Mouse (Mus musculus): ENCODE results near the gene Wdr45. TPM values are rescaled to one million over a fixed set of nuclear protein-coding genes. Genes with fewer than 3 reads are reported as not detected.

Gene Wdr45
- polyA plus RNA-seq, 1 experiment from 2014 or later, result 36.7 TPM

DNA sequence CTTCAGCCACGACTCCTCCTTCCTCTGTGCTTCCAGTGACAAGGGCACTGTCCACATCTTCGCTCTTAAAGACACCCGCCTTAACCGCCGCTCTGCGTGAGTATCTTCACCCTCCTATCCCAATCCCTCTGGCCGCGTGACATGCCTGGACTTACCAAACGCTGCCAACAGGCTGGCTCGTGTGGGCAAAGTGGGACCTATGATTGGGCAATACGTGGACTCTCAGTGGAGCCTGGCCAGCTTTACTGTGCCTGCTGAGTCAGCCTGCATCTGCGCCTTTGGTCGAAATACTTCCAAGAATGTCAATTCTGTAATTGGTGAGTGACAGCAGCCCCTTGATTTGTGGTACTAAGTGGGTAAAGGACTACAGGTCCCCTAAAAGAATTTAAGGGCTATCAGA lies 13.0 kb downstream of the Wdr45 start:
- WGBS, result 89% methylated on average over 13 of the region's 13 CpGs

DNA sequence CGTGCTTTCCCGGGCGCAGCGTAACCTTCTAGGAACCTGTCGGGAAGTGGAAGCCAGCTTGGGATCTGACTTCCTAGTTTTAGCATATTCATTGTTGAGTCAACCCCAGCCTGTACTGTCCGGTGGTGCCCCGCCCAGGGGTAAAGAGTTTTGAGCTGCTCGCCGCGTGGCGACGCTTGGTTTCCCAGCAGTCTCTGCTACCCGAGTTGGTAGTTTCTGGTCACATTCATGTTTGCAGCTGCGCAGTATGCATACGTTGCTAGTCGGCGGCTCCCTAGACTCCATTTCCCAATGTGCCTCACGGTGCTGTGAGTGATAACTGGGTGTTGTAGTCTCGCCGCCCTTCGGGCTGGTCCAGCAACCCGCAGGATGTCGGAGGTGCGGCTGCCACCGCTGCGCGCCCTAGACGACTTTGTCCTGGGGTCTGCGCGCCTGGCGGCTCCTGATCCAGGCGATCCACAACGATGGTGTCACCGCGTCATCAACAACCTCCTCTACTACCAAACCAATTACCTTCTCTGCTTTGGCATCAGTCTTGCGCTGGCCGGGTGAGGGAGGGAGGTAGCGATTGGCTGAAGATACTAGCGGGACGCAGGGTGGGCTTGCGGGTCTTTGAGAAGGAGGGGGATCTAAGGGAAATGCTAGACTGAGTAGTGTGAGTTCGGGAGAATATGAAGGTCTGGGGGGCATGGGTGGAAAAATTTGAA lies 14.2 kb downstream of the Wdr45 start, which contains the start of gene Praf2:
Gene Praf2 (plus strand): TSS at position 225 of the 707 bp plus-strand sequence.
- ATAC-seq (ENCODE audit: insufficient read depth, low FRiP score), result peak; percentile 92
- WGBS, result 15% methylated on average over 42 of the region's 42 CpGs
- Histone ChIP-seq H3K4me3 (replicated peaks; ENCODE audit: low read length) (peak within 1 kb of the TSS; percentile 56), H3K27me3 (ENCODE audit: control insufficient read depth, insufficient read depth, low read length) (no peaks in the 10 kb centered on the region), H3K9ac (ENCODE audit: low read length) (peak within 1 kb of the TSS; percentile 69), H3K27ac (ENCODE audit: low read length) (peak within 1 kb of the TSS; percentile 80), H3K4me2 (ENCODE audit: low read depth, low read length) (peak within 1 kb of the TSS; percentile 53), H3K36me3 (ENCODE audit: control insufficient read depth, insufficient read depth, low read length) (no peaks in the 10 kb centered on the region; the same call in none of the 2 replicates), H3K9me3 (replicated peaks; ENCODE audit: control insufficient read depth, low read length) (no peaks in the 10 kb centered on the region), H3K4me1 (ENCODE audit: control insufficient read depth, insufficient read depth, low read length) (no peaks in the 10 kb centered on the region)

More for the DNA sequence above, 13.0 kb downstream of the Wdr45 start:
- Histone ChIP-seq H3K27ac (ENCODE audit: low read length) (no peak overlapping the region), H3K4me3 (replicated peaks; ENCODE audit: low read length) (no peak overlapping the region), H3K36me3 (ENCODE audit: control insufficient read depth, insufficient read depth, low read length) (no peaks in the 10 kb centered on the region; the same call in none of the 2 replicates), H3K9ac (ENCODE audit: low read length) (no peak overlapping the region), H3K9me3 (replicated peaks; ENCODE audit: control insufficient read depth, low read length) (no peaks in the 10 kb centered on the region), H3K4me2 (ENCODE audit: low read depth, low read length) (no peak overlapping the region), H3K4me1 (ENCODE audit: control insufficient read depth, insufficient read depth, low read length) (peaks cover 4% of the 10 kb centered on the region; the same call in 1 of the 2 replicates), H3K27me3 (ENCODE audit: control insufficient read depth, insufficient read depth, low read length) (no peaks in the 10 kb centered on the region)
- ATAC-seq (ENCODE audit: insufficient read depth, low FRiP score), result no peak

DNA sequence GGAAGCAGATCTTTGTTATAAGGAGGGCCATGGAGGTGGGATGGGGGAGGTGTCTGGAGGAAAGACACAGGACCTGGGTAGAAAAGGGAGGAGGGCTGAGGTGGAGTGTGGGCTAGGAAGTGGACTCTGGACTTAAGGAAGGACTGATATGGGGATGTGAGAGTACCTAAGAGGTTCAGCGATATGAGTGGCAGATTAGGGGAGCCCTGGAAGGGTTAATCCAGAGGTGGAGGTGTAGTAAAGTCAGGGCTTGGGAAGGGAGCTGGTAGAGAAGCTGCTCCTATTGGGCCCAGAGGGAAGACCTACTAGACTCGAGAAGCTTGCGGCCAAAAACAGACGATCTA lies 14.8 kb downstream of the Wdr45 start:
- H3K36me3 ChIP-seq (ENCODE audit: control insufficient read depth, insufficient read depth, low read length), result no peaks in the 10 kb centered on the region; the same call in none of the 2 replicates
- no peak overlapping the region for H3K27ac ChIP-seq (ENCODE audit: low read length)
- peak overlapping the region; percentile 69 for H3K9ac ChIP-seq (ENCODE audit: low read length)
- H3K4me2 ChIP-seq (ENCODE audit: low read depth, low read length), result peak overlapping the region; percentile 53
- no peaks in the 10 kb centered on the region for H3K27me3 ChIP-seq (ENCODE audit: control insufficient read depth, insufficient read depth, low read length)
- peak overlapping the region; percentile 56 for H3K4me3 ChIP-seq (replicated peaks; ENCODE audit: low read length)
- no peaks in the 10 kb centered on the region for H3K4me1 ChIP-seq (ENCODE audit: control insufficient read depth, insufficient read depth, low read length)
- no peaks in the 10 kb centered on the region for H3K9me3 ChIP-seq (replicated peaks; ENCODE audit: control insufficient read depth, low read length)
- 30% methylated on average over 4 of the region's 4 CpGs for WGBS
- peak; percentile 7; the same call in 1 of the 2 replicates for ATAC-seq (ENCODE audit: insufficient read depth, low FRiP score)

DNA sequence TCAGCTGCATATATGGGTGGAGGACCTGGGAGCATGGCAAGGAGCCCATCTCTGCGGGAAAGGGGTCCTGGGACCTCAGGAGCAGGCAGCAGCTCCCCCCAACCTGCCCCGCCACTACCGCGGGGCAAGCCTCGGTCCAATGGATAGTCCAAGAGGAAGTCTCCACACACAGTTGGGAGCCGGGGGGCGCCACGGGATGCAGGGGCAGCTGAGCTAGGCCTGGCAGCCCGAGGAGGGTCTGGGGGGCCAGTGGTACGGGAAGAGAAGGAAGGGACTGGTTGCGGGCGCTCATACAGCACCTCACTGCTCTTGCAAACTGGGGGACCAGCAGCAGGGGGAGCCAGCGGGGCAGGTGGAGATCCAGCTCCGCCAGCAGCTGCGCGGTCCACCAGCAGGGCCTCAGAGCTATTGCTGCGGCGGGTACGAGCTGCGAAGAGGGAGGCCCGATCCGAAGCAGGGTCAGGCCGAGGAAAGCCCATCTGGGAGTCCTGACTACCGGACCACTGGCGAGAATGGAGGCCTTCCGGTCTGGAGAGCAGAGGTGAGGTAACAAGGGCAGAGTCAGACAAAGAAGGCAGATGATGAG lies 19.5 kb downstream of the Wdr45 start:
- ATAC-seq (ENCODE audit: insufficient read depth, low FRiP score), result no peak
- H3K27me3 ChIP-seq (ENCODE audit: control insufficient read depth, insufficient read depth, low read length), result no peaks in the 10 kb centered on the region
- no peaks in the 10 kb centered on the region; the same call in 1 of the 2 replicates for H3K36me3 ChIP-seq (ENCODE audit: control insufficient read depth, insufficient read depth, low read length)
- H3K4me1 ChIP-seq (ENCODE audit: control insufficient read depth, insufficient read depth, low read length), result no peaks in the 10 kb centered on the region
- no peak overlapping the region for H3K4me2 ChIP-seq (ENCODE audit: low read depth, low read length)
- no peak overlapping the region for H3K4me3 ChIP-seq (replicated peaks; ENCODE audit: low read length)
- WGBS, result 39% methylated on average over 24 of the region's 26 CpGs
- H3K9ac ChIP-seq (ENCODE audit: low read length), result no peak overlapping the region
- no peaks in the 10 kb centered on the region for H3K9me3 ChIP-seq (replicated peaks; ENCODE audit: control insufficient read depth, low read length)
- H3K27ac ChIP-seq (ENCODE audit: low read length), result no peak overlapping the region

DNA sequence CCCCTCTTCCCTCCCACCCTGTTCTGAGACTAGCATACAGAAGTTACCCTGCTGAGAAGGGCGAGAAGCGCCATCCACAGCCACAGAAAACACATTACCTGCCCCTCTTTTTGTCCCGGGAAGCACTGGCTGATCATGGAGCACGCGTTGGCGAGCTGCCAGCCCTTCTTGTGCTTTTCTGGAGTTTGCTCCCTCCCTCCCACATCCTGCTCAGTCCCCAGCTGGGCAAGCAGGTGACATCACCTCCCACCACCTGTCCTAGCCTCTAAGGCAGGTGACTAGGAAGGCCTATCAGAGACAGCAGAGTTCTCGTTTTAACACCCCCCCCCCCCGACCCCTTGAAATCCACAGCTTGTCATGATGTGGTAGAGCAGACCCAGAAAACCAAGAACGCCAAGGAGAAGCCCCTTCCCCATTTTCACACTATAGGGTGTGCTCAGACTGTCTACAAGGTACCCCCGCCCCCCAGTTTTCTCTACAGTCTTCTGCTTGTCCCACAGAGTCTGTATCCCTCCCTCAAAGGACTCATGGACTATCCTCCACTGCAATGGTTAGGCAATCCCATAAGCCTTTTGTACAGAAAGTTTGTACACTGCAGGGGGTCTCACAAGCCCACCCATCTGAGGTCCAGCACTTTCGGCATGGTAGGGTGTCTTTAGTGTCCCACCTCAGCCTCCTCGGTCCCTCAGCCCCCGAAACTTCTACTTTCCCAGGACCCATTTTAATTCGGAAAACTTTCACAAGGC lies 25.4 kb downstream of the Wdr45 start:
- WGBS, result 51% methylated on average over 14 of the region's 14 CpGs
- peak overlapping the region; percentile 87 for H3K27ac ChIP-seq (ENCODE audit: low read length)
- H3K9me3 ChIP-seq (replicated peaks; ENCODE audit: control insufficient read depth, low read length), result no peaks in the 10 kb centered on the region
- H3K9ac ChIP-seq (ENCODE audit: low read length), result peak overlapping the region; percentile 14; the same call in 1 of the 2 replicates
- peak overlapping the region; percentile 29 for H3K4me2 ChIP-seq (ENCODE audit: low read depth, low read length)
- H3K4me3 ChIP-seq (replicated peaks; ENCODE audit: low read length), result peak overlapping the region; percentile 28
- H3K27me3 ChIP-seq (ENCODE audit: control insufficient read depth, insufficient read depth, low read length), result no peaks in the 10 kb centered on the region
- ATAC-seq (ENCODE audit: insufficient read depth, low FRiP score), result peak; percentile 80
- no peaks in the 10 kb centered on the region for H3K4me1 ChIP-seq (ENCODE audit: control insufficient read depth, insufficient read depth, low read length)
- no peaks in the 10 kb centered on the region; the same call in 1 of the 2 replicates for H3K36me3 ChIP-seq (ENCODE audit: control insufficient read depth, insufficient read depth, low read length)

DNA sequence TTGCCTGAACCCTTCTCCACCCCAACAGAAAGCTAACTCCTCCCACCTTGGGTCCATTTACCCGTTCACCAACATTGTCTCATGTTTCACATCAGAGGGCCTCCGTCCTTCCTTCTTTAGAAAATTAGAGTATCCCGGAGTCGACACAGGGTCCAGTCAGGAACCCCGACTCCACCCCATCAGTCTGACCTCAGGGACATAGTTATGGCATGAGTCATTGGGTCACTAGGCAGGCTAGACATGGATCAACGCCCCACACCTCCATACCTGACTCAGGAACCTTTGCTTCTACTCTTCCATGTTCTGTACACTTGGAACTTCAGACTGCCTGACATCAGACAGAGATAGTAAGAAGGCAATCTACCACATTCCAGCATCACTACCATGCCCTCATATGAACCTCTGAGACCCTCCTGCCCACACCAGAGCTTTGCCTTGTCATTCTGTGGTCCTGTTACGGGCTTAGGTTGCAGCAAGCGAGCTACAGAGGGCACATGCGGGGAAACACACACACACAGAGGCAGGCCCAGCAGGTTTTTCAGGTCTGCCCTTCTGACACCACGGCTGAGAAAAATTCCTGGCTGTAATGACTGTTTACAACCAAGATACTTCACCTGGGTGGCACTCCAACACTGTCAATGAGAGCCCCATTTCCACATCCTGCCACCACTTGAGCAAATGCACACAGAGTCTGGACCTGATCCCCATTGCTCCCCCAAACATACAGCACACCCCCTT lies 26.1 kb downstream of the Wdr45 start:
- no peaks in the 10 kb centered on the region; the same call in 1 of the 2 replicates for H3K36me3 ChIP-seq (ENCODE audit: control insufficient read depth, insufficient read depth, low read length)
- no peaks in the 10 kb centered on the region for H3K9me3 ChIP-seq (replicated peaks; ENCODE audit: control insufficient read depth, low read length)
- peak overlapping the region; percentile 87 for H3K27ac ChIP-seq (ENCODE audit: low read length)
- H3K9ac ChIP-seq (ENCODE audit: low read length), result peak overlapping the region; percentile 7; the same call in 1 of the 2 replicates
- WGBS, result 43% methylated on average over 10 of the region's 10 CpGs
- H3K4me1 ChIP-seq (ENCODE audit: control insufficient read depth, insufficient read depth, low read length), result no peaks in the 10 kb centered on the region
- no peaks in the 10 kb centered on the region for H3K27me3 ChIP-seq (ENCODE audit: control insufficient read depth, insufficient read depth, low read length)
- peak overlapping the region; percentile 33 for H3K4me3 ChIP-seq (replicated peaks; ENCODE audit: low read length)
- peak overlapping the region; percentile 29 for H3K4me2 ChIP-seq (ENCODE audit: low read depth, low read length)
- ATAC-seq (ENCODE audit: insufficient read depth, low FRiP score), result peak; percentile 78

DNA sequence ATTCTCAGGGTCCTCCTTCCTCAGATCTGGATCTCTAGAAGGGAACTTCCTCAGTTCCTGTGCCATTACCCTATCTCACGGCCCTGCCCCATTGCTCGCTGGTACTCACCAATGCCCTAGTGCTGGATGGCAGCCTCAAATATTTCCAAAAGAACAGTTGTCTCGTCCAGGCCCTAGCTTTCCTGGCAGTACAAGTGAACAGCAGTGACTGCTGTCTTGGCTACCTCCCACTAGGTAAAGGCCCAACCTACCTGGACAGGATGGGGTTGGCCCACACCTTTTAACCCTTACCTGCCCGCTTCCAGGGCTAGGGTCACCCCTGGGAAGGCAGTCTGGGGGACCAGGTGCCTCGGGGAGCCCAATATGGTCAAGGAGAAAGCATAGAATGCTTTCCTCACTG lies 27.0 kb downstream of the Wdr45 start:
- H3K4me2 ChIP-seq (ENCODE audit: low read depth, low read length), result peak overlapping the region; percentile 27
- WGBS, result 57% methylated on average over 5 of the region's 5 CpGs

DNA sequence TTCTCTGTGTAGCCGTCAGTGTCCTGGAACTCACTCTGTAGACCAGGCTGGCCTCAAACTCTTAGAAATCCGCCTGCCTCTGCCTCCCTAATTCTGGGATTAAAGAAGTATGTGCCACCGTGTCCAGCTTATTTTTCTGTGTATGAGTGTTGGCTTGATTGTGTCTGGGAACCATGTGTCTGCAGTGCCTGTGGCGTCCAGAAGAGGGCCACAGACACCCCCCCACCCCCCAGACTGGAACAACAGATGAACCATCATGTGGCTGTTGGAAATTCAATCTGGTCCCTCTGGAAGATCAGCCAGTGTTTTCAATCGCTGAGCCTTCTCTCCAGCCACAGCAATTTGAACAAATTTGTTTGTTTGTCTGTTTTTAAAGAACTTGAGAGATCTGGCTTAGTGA lies 29.3 kb downstream of the Wdr45 start:
- Histone ChIP-seq H3K4me1 (ENCODE audit: control insufficient read depth, insufficient read depth, low read length) (no peaks in the 10 kb centered on the region), H3K4me2 (ENCODE audit: low read depth, low read length) (no peak overlapping the region), H3K27me3 (ENCODE audit: control insufficient read depth, insufficient read depth, low read length) (no peaks in the 10 kb centered on the region), H3K9ac (ENCODE audit: low read length) (no peak overlapping the region), H3K27ac (ENCODE audit: low read length) (no peak overlapping the region), H3K9me3 (replicated peaks; ENCODE audit: control insufficient read depth, low read length) (no peaks in the 10 kb centered on the region), H3K4me3 (replicated peaks; ENCODE audit: low read length) (no peak overlapping the region), H3K36me3 (ENCODE audit: control insufficient read depth, insufficient read depth, low read length) (no peaks in the 10 kb centered on the region)
- no peak for ATAC-seq (ENCODE audit: insufficient read depth, low FRiP score)
- 47% methylated on average over 5 of the region's 5 CpGs for WGBS

More for the DNA sequence above, 27.0 kb downstream of the Wdr45 start:
- no peaks in the 10 kb centered on the region for H3K27me3 ChIP-seq (ENCODE audit: control insufficient read depth, insufficient read depth, low read length)
- no peaks in the 10 kb centered on the region for H3K36me3 ChIP-seq (ENCODE audit: control insufficient read depth, insufficient read depth, low read length)
- H3K9ac ChIP-seq (ENCODE audit: low read length), result peak overlapping the region; percentile 7; the same call in 1 of the 2 replicates
- no peaks in the 10 kb centered on the region for H3K9me3 ChIP-seq (replicated peaks; ENCODE audit: control insufficient read depth, low read length)
- peak overlapping the region; percentile 33 for H3K4me3 ChIP-seq (replicated peaks; ENCODE audit: low read length)
- no peaks in the 10 kb centered on the region for H3K4me1 ChIP-seq (ENCODE audit: control insufficient read depth, insufficient read depth, low read length)
- ATAC-seq (ENCODE audit: insufficient read depth, low FRiP score), result peak; percentile 38; the same call in 1 of the 2 replicates
- peak overlapping the region; percentile 87 for H3K27ac ChIP-seq (ENCODE audit: low read length)
